Mouse (Mus musculus) bone marrow, adult 2 months (tissue): ENCODE data around the gene Akap9.

Experiments
- CTCF ChIP-seq: fragments of 200-500 bp; IDR thresholded peaks from 2 replicates; pipeline ENCODE4 v1.5.1; 2011; ENCODE audit warnings: low read length, control low read depth; ENCODE audit not compliant: control insufficient read depth, insufficient read depth
- POLR2A ChIP-seq: fragments of 200-500 bp; IDR thresholded peaks from 2 replicates; pipeline ENCODE4 v1.6.1; 2011; ENCODE audit warnings: low read depth, mild to moderate bottlenecking, control low read depth, low read length, borderline replicate concordance; ENCODE audit not compliant: control insufficient read depth

DNA sequence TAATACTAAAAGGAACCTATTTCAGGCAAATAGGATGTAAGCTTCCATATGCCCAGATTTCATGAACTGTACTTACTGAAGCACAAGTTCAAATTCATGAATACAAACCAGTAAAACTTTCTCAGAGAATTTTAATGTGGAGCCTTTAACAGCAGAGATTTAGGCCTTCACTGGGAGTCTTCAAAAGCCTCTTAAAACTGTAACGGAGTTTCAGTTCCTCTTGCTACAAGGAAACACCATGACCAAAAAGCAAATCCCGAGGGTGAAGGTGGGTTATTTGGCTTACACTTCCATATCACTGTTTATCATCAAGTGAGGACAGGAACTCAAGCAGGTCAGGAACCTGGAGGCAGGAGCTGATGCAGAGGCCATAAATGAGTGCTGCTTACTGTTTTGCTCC lies 153.7 kb downstream of the Akap9 start:
- no peak for TF ChIP-seq CTCF
- no peak for TF ChIP-seq POLR2A
